Mouse (Mus musculus) thymus, postnatal 36 days (tissue): ENCODE measurements around the gene Zc3hav1l.
A peak's percentile ranks its signal among the peaks of the same experiment; 100 is the strongest.

Experiments used
- DNase-seq, 2 experiments: peaks; one replicate each; pipeline ENCODE4 v3.0.0; 2022; ENCODE audit warnings: mixed read lengths in 2 of 2

Zc3hav1l gene

GRCm38 (mm10) chr6:38298761-38299401 lies at the start of gene Zc3hav1l:
Gene Zc3hav1l, minus strand, starts transcription at chr6:38299259.
- DNase-seq, result peak; percentile 67 to 73

DNA sequence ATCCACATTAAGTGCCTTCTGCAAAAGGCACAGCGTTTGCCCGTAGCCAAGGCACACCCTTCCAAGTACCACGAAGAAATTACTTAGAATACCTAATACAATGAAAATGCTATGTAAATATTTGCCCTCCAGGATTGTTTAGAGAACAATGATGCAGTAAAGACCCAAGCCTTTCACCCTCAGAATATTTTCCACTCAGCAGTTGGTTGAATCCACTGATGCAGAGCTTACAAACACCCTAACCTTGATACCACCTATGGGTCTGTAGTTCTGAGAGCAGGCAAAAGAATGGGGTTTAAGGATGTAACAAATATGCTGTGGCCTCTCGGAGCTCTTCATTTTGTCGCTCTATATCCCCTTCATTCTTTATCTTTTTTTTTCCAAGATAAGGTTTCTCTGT lies 48.8 kb upstream of the Zc3hav1l start:
- DNase-seq, result no peak

DNA sequence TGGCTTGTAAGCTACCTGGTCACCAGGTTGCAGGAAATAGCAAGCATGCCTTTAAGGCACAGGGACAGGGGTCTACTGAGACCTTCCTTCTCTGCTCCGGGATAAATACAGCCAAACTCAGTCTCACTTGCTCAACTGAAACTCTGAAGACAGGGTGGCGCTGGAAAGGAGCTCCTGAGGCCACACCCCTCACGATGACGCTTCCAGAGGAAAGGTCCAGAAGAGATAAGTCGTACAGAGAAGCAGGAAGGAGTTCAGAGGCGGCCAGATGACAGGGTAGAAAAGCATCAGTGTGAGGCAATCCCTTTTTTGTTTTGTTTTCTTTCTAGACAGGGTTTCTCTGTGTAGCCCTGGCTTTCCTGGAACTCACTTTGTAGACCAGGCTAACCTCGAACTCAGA lies 46.7 kb upstream of the Zc3hav1l start:
- DNase-seq, result peak in 1 of 2 experiments; percentile 52

- DNase-seq, result no peak
Measured at GRCm38 (mm10) chr6:38344006-38344670, 45.1 kb upstream of the Zc3hav1l start.

GRCm38 (mm10) chr6:38343581-38343980 lies 44.5 kb upstream of the Zc3hav1l start:
- DNase-seq, result no peak

DNA sequence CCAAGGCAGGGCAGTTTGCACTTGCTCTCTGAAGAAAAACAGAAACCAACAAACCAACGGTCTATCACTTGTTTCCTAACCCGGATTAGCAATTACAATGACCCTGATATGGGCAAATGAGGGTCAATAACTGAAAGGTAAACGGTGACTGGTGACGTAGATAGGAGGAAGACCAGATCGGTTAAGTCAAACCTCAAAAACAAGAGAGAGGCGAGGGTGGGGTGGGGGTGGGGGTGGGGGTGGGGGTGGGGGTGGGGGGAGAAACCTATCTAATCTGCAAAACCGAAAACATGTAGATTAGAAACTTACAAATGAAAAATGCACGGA lies 43.6 kb upstream of the Zc3hav1l start:
- no peak for DNase-seq

GRCm38 (mm10) chr6:38341751-38342665 lies 42.9 kb upstream of the Zc3hav1l start:
- no peak for DNase-seq

GRCm38 (mm10) chr6:38339078-38339477 lies 40.0 kb upstream of the Zc3hav1l start:
- DNase-seq, result no peak

DNA sequence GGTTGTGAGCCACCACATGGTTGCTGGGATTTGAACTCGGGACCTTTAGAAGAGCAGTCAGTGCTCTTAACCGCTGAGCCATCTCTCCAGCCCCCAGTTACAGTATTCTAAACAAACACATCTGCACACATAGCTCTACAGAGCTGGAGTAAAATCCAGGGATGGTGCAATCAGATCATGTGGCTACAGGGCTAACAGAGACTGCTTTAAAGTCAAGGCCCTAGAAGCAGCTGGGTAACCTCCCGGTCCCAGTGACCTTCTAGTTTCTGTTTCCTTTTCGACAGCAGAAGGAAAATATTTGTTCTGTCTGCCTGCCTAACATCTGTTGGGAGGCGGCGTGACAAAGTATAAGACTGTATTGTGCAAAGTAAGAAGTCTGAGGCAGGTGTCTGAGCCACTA lies 38.9 kb upstream of the Zc3hav1l start:
- no peak for DNase-seq

DNA sequence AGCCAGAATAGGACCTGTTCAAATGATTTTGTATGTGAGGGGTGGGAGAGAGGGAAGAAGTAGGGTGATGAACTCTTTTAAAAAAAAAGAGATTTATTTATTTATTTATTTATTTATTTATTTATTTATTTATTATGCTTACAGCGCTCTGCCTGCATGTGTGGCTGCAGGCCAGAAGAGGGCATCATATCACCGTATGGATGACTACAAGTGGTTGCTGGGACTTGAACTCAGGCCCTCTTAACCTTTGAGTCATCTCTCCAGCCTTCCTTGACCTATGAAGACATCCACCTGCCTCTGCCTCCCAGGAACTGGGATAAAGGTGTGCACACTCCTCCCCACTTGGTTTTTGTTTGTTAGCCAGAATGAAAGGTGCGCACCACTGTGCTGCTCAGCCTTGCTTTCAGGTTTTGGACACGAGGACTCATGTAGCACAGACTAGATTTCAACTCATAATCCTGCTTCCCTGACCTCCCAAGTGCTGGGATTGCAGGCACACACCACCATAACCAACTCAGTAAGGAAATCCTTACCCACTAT lies 38.2 kb upstream of the Zc3hav1l start:
- no peak for DNase-seq

- DNase-seq, result no peak
Measured at GRCm38 (mm10) chr6:38335264-38335663, 36.2 kb upstream of the Zc3hav1l start.

- DNase-seq, result peak in 1 of 2 experiments; percentile 16
Measured at GRCm38 (mm10) chr6:38326596-38326995, 27.5 kb upstream of the Zc3hav1l start.

- DNase-seq, result no peak
Measured at GRCm38 (mm10) chr6:38320621-38321020, 21.6 kb upstream of the Zc3hav1l start.

GRCm38 (mm10) chr6:38316050-38316449 lies 17.0 kb upstream of the Zc3hav1l start:
- DNase-seq, result peak; percentile 22 to 35

GRCm38 (mm10) chr6:38309741-38310140 lies 10.7 kb upstream of the Zc3hav1l start:
- DNase-seq, result peak; percentile 62 to 74

GRCm38 (mm10) chr6:38304981-38305380 lies 5.9 kb upstream of the Zc3hav1l start:
- DNase-seq, result peak; percentile 19 to 28

GRCm38 (mm10) chr6:38298246-38298635 lies 818 bp downstream of the Zc3hav1l start:
- peak in 1 of 2 experiments; percentile 10 for DNase-seq

- DNase-seq, result no peak
Measured at GRCm38 (mm10) chr6:38297580-38298245, 1.3 kb downstream of the Zc3hav1l start.

- no peak for DNase-seq
Measured at GRCm38 (mm10) chr6:38293708-38294107, 5.4 kb downstream of the Zc3hav1l start.

DNA sequence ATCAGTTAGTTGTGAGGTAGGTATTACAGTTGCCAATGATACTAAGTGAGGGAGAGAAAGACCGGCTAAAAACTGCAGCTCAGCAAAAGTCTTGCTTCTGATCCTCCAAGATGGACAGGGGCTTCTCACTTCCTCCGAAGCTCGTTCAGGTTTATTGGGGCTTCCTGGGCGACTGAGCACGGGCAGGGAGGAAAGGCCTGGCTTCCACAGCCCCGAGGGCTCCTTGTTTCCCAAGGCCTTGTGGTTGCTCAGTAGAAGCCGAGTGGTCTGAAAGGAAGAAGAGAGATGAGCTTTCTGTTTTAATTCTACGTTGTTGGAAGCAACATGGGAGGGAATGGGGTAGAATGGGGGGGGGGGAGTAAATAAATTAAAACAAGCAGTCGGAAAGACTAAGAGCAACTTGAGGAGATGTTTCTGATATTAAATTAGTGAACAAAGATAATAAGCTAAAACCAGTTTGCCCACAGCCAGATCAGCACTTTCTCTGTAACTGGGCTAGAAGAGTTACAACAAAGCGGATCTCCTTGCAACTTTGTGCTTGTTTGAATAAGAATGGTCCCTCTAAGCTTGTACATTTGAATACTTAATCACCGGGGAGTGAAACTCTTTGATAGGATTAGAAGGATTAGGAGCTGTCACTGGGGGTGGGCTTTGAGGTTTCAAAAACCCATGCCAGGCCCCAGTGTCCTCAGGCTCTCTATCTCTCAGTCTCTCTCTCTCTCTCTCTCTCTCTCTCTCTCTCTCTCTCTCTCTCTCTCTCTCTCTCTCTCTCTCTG lies 6.0 kb downstream of the Zc3hav1l start:
- DNase-seq, result no peak

DNA sequence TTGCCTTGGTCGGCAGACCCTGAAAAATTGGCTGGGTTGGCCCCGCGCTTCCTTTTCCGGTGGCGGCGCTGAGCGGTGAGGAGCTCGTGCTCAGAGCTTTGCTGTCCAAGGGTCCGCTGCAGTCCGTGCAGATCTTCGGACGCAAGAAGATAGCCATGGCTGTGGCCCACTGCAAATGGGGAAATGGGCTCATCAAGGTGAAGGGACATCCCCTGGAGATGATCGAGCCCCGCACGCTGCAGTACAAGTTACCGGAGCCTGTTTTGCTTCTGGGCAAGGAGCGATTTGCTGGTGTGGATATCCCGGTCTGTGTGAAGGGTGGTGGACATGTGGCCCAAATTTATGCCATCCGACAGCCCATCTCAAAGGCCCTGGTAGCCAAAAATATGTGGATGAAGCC lies 14.6 kb downstream of the Zc3hav1l start:
- DNase-seq, result no peak

DNA sequence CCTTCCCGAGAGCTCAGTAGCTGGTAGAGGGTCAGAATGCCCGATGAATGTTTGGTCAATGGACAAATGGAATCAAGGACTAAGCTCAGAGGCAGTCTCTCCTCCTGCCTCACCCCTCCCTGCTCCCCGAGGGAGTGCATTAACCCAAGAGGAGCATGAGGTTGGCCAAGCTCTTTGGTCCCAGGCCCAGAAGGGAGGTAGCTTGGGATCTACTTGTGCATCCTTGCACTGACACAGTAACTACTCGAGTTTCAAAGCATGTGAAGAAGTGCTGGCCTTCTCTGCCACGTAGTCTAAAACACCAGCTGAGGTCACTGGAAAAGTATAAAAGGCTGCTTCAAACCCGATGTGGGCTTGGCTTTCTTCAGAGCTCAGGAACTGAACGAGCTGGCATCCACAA lies 34.6 kb downstream of the Zc3hav1l start:
- no peak for DNase-seq
